Mouse (Mus musculus): ENCODE data around the gene Acta2. TPM values are rescaled to one million over a fixed set of nuclear protein-coding genes. Genes with fewer than 3 reads are reported as not detected.

Acta2 gene
- polyA plus RNA-seq (2015; fragmentation: Nextera tagmentation; extraction: Ambion mirVana), result 1,795 and 1,820 TPM in 2 replicates

DNA sequence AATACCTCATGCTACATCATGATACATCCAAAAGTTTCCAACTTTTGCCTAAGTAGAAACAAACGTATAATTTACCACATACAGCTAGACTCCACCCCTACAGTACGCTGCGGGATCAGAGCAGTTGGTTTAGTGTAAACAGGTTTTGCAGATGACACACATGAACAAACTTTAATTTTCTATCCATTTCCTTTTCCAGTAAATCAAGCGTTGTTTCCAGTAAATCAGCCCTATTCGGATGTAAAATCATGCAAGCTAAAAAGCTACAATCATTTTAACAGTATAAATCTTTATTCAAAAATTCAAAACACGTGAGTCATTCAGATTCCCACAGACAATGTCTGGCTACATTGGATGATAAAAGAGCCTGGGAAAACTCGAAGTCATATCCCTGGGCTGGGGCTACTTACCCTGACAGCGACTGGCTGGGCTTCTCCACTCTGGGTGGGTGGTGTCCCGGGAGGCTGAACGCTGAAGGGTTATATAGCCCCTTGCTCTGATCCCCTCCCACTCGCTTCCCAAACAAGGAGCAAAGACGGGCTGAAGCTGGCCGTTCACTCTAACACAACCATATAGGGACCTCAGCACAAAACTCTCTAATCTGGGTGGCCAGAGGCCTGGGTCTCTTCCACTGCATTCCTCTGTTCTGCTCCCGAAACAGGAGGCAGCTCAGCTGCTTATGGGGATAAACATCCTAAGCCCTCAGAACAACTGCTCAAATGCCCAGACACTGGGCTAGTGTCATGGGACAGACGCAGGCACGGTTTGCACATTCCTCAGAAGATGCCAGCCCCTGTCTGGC, at the start of gene Acta2:
Gene Acta2 (minus strand): TSS at position 711 of the 802 bp plus-strand sequence.
- H3K27ac ChIP-seq, result peak within 1 kb of the TSS; percentile 86
- peak; percentile 84 for ATAC-seq (ENCODE audit: insufficient read depth, low FRiP score, low read depth)
- 32% methylated on average over 16 of the region's 16 CpGs for WGBS
- no peaks in the 10 kb centered on the region for H3K9me3 ChIP-seq
- no peaks in the 10 kb centered on the region for H3K36me3 ChIP-seq
- no peaks in the 10 kb centered on the region for H3K4me1 ChIP-seq
- no peak within 1 kb of the TSS; the same call in 1 of the 2 replicates for H3K9ac ChIP-seq
- H3K4me2 ChIP-seq, result peak within 1 kb of the TSS; percentile 35
- peak within 1 kb of the TSS; percentile 40 for H3K4me3 ChIP-seq (replicated peaks)
- no peaks in the 10 kb centered on the region for H3K27me3 ChIP-seq (replicated peaks)

GRCm38 (mm10) chr19:34304917-34305316, 49.5 kb upstream of the Acta2 start:
- no peaks in the 10 kb centered on the region for H3K4me1 ChIP-seq
- no peak overlapping the region for H3K9ac ChIP-seq
- no peak for ATAC-seq (ENCODE audit: insufficient read depth, low FRiP score, low read depth)
- no peak overlapping the region for H3K4me3 ChIP-seq (replicated peaks)
- H3K27ac ChIP-seq, result no peak overlapping the region
- no peak overlapping the region for H3K4me2 ChIP-seq
- H3K27me3 ChIP-seq (replicated peaks), result no peaks in the 10 kb centered on the region
- H3K9me3 ChIP-seq, result no peaks in the 10 kb centered on the region
- H3K36me3 ChIP-seq, result no peaks in the 10 kb centered on the region

- Histone ChIP-seq H3K4me1 (no peaks in the 10 kb centered on the region), H3K4me2 (no peak overlapping the region), H3K9me3 (no peaks in the 10 kb centered on the region), H3K36me3 (no peaks in the 10 kb centered on the region), H3K9ac (no peak overlapping the region), H3K27me3 (replicated peaks) (no peaks in the 10 kb centered on the region), H3K27ac (no peak overlapping the region), H3K4me3 (replicated peaks) (no peak overlapping the region)
- 75% methylated on average over 2 of the region's 2 CpGs for WGBS
- no peak for ATAC-seq (ENCODE audit: insufficient read depth, low FRiP score, low read depth)
Measured at GRCm38 (mm10) chr19:34300430-34300829, 45.0 kb upstream of the Acta2 start.

GRCm38 (mm10) chr19:34299229-34299628, 43.8 kb upstream of the Acta2 start:
- no peaks in the 10 kb centered on the region for H3K9me3 ChIP-seq
- no peak overlapping the region for H3K9ac ChIP-seq
- ATAC-seq (ENCODE audit: insufficient read depth, low FRiP score, low read depth), result no peak
- no peaks in the 10 kb centered on the region for H3K36me3 ChIP-seq
- no peak overlapping the region for H3K4me3 ChIP-seq (replicated peaks)
- no peak overlapping the region for H3K4me2 ChIP-seq
- no peak overlapping the region for H3K27ac ChIP-seq
- H3K4me1 ChIP-seq, result no peaks in the 10 kb centered on the region
- 68% methylated on average over 4 of the region's 4 CpGs for WGBS
- no peaks in the 10 kb centered on the region for H3K27me3 ChIP-seq (replicated peaks)

- Histone ChIP-seq H3K4me3 (replicated peaks) (no peak overlapping the region), H3K9me3 (no peaks in the 10 kb centered on the region), H3K27me3 (replicated peaks) (no peaks in the 10 kb centered on the region), H3K27ac (no peak overlapping the region), H3K4me2 (no peak overlapping the region), H3K9ac (no peak overlapping the region), H3K4me1 (no peaks in the 10 kb centered on the region), H3K36me3 (no peaks in the 10 kb centered on the region)
- ATAC-seq (ENCODE audit: insufficient read depth, low FRiP score, low read depth), result no peak
- 71% methylated on average over 1 of the region's 1 CpGs for WGBS
Measured at GRCm38 (mm10) chr19:34298531-34298930, 43.1 kb upstream of the Acta2 start.

GRCm38 (mm10) chr19:34295442-34295841, 40.1 kb upstream of the Acta2 start:
- Histone ChIP-seq H3K4me2 (no peak overlapping the region), H3K27ac (no peak overlapping the region), H3K9ac (no peak overlapping the region), H3K36me3 (no peaks in the 10 kb centered on the region), H3K4me1 (0 out of 2 replicates have a peak, but pooled peaks cover 4% of the 10 kb centered on the region), H3K4me3 (replicated peaks) (no peak overlapping the region), H3K9me3 (no peaks in the 10 kb centered on the region), H3K27me3 (replicated peaks) (no peaks in the 10 kb centered on the region)
- no peak for ATAC-seq (ENCODE audit: insufficient read depth, low FRiP score, low read depth)
- WGBS, result 43% methylated on average over 6 of the region's 6 CpGs

DNA sequence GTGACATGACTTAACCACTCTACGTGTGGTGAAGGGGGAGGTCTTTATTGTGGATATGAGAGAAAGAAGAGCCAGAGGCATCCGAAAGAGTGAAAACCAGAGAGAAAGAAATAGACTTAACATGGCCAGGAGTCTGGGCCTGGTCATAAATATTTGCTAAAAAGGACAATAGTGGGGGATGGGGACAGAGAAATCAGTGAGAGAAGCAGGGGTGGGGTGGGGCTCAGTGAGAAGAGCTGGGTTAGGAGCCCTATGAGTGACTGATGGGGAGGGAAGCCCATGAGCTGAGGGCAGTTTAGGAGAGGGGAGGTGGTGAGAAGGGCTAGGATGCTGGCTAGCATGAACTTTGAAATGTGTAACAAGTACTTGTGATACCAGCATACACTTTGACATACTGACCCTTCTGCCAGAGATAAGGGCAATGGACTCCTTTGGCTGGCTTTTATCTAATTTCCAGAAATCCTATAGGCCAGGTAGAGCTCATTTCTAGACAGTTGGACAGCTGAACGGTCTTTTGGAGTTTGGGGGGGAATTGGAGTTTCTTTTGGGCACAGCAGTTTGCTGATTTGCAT, 38.1 kb upstream of the Acta2 start:
- H3K4me2 ChIP-seq, result no peak overlapping the region
- ATAC-seq (ENCODE audit: insufficient read depth, low FRiP score, low read depth), result no peak
- H3K4me3 ChIP-seq (replicated peaks), result no peak overlapping the region
- H3K27ac ChIP-seq, result no peak overlapping the region
- 0 out of 2 replicates have a peak, but pooled peaks cover 7% of the 10 kb centered on the region for H3K4me1 ChIP-seq
- no peaks in the 10 kb centered on the region for H3K9me3 ChIP-seq
- no peaks in the 10 kb centered on the region for H3K27me3 ChIP-seq (replicated peaks)
- WGBS, result 78% methylated on average over 3 of the region's 3 CpGs
- no peaks in the 10 kb centered on the region for H3K36me3 ChIP-seq
- no peak overlapping the region for H3K9ac ChIP-seq

DNA sequence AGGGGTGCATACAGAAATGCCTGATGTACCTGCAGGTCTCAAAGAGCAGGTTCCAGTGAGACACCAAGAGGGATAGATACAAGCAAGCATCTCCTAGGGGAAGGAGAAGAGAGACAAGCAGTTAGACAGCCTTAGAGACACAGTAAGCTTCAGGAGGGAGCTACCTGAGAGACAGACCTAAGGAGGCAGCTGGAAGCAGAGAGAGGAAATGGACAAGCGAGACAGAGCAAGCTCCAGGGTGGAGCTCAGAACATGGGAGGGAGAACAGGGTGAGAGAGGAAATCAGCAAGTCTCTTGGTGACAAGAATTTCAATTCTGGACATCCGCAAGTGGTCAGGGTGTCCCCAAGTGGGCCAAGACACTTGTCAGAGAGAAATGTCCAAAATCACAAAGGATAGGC, 37.3 kb upstream of the Acta2 start:
- no peak overlapping the region for H3K4me3 ChIP-seq (replicated peaks)
- H3K36me3 ChIP-seq, result no peaks in the 10 kb centered on the region
- no peak for ATAC-seq (ENCODE audit: insufficient read depth, low FRiP score, low read depth)
- H3K9me3 ChIP-seq, result no peaks in the 10 kb centered on the region
- no peak overlapping the region for H3K27ac ChIP-seq
- H3K4me2 ChIP-seq, result no peak overlapping the region
- H3K9ac ChIP-seq, result no peak overlapping the region
- 76% methylated on average over 2 of the region's 2 CpGs for WGBS
- no peaks in the 10 kb centered on the region for H3K27me3 ChIP-seq (replicated peaks)
- 0 out of 2 replicates have a peak, but pooled peaks cover 7% of the 10 kb centered on the region for H3K4me1 ChIP-seq

DNA sequence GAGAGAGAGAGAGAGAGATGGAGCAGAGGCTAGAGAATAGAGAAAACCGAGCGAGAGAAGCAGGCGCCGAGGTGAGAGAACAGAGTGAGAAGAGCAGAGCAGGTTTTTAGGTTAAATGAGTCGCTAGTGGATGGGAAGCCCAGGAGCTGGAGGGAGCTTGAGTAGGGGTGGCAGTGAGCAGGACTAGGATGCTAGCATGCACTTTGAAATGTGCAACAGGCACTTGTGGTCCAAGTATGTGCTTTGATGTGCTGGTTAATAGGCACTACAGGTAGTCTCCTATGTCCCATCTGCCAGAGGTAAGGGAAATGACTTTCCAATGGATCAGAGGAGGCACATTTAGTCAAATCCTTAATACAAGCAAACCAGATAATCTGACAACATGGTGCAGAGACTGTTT, 36.6 kb upstream of the Acta2 start:
- H3K4me2 ChIP-seq, result no peak overlapping the region
- no peak overlapping the region for H3K27ac ChIP-seq
- no peaks in the 10 kb centered on the region for H3K9me3 ChIP-seq
- H3K36me3 ChIP-seq, result no peaks in the 10 kb centered on the region
- 0 out of 2 replicates have a peak, but pooled peaks cover 7% of the 10 kb centered on the region for H3K4me1 ChIP-seq
- ATAC-seq (ENCODE audit: insufficient read depth, low FRiP score, low read depth), result no peak
- no peaks in the 10 kb centered on the region for H3K27me3 ChIP-seq (replicated peaks)
- H3K9ac ChIP-seq, result no peak overlapping the region
- WGBS, result 75% methylated on average over 5 of the region's 5 CpGs
- H3K4me3 ChIP-seq (replicated peaks), result no peak overlapping the region

GRCm38 (mm10) chr19:34291379-34291778, 36.0 kb upstream of the Acta2 start:
- Histone ChIP-seq H3K4me1 (0 out of 2 replicates have a peak, but pooled peaks cover 7% of the 10 kb centered on the region), H3K36me3 (no peaks in the 10 kb centered on the region), H3K9me3 (no peaks in the 10 kb centered on the region), H3K27ac (no peak overlapping the region), H3K4me2 (peak overlapping the region; percentile 94), H3K27me3 (replicated peaks) (no peaks in the 10 kb centered on the region), H3K4me3 (replicated peaks) (peak overlapping the region; percentile 51), H3K9ac (no peak overlapping the region)
- WGBS, result 53% methylated on average over 8 of the region's 8 CpGs
- no peak for ATAC-seq (ENCODE audit: insufficient read depth, low FRiP score, low read depth)

- Histone ChIP-seq H3K4me1 (0 out of 2 replicates have a peak, but pooled peaks cover 7% of the 10 kb centered on the region), H3K9ac (0 out of 2 replicates have a peak overlapping the region, but pooled peaks have one; percentile 29), H3K4me3 (replicated peaks) (peak overlapping the region; percentile 51), H3K27ac (no peak overlapping the region), H3K27me3 (replicated peaks) (no peaks in the 10 kb centered on the region), H3K9me3 (no peaks in the 10 kb centered on the region), H3K36me3 (no peaks in the 10 kb centered on the region), H3K4me2 (peak overlapping the region; percentile 94)
- WGBS, result 6% methylated on average over 15 of the region's 15 CpGs
- peak; percentile 23; the same call in 1 of the 2 replicates for ATAC-seq (ENCODE audit: insufficient read depth, low FRiP score, low read depth)
Measured at GRCm38 (mm10) chr19:34290872-34291341, 35.5 kb upstream of the Acta2 start.
